Mouse (Mus musculus) frontal cortex, postnatal 14 days (tissue): ENCODE measurements around the gene Pate2.
"Not testable (repeated sequence)": the region's sequence is repeated elsewhere in the genome, so short reads cannot be mapped to it uniquely, and the experiment has no call there.

Source experiments
- DNase-seq, 2 experiments: peaks; one replicate each; pipeline ENCODE4 v3.0.0; 2022; ENCODE audit warnings: low spot score in 2 of 2

Pate2 gene

DNA sequence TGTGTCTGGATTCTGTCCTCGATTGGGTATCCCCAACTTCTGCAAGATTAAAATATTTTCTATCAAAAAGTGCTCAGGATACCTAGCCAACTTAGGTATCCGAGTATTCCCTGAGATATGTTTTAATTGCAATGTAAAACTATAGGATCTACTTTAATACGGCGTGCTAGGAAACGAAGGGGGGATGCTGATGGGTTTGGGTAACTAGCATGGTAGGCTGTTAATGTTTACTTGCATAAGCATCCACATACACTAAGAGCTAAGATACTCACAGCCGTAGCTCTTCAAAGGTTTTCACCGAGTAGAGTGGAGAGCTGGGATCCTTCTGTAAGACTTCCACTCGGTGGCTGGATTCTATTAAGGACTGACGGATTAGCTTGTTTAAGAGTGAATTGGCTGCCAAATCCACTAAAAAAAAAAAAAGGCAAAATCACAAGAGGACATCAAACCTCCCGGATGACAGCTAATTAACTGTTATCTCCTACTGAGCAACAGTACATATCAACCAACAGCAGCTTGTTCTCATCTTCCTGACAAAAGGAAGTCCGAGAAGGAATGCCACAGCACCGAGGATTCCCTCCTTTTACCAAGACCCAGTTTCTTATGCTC lies 13.5 kb upstream of the Pate2 start:
- DNase-seq = no peak

DNA sequence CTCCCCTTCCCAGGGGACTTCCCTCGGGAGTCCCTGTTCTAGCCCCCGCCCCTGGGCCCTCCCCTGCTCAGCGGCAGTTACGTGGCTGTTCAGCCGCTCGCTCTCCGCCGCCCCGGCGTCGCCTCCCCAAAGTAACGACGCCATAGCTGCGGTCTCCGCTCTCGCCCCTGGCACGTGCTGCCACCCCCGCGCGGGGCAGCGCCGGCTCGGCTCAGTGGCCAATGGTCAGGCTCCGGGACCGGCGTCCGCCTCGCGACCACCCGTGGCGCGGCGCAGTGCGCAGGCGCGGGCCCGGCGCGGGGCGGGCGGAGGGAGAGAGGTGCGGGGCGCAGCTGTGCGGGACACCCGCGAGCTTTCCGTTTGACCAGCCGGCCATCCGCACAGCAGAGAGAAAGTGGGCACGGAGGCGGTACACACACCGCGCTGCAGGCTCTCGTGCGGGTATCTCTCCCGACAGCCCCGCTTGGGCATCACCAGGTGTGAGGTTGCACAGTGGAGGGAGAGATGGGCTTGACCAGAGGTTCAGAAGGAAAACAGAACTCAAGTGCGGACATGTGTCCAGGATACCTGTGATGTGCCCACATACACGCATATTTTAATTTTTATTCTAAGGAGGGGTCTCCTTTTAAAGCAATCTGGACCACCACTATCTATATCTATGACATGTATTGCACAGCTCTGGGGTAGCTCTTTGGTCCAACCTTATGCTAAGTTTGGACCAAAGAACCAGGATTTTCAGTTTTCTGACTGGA lies 11.7 kb upstream of the Pate2 start, which contains the start of the genes Ddx25 and Pus3:
Gene Ddx25, minus strand, starts transcription at position 272 of the 752 bp plus-strand sequence.
Gene Pus3, plus strand, starts transcription at position 339 of the 752 bp plus-strand sequence.
- peak; percentile 63 to 71 for DNase-seq

DNA sequence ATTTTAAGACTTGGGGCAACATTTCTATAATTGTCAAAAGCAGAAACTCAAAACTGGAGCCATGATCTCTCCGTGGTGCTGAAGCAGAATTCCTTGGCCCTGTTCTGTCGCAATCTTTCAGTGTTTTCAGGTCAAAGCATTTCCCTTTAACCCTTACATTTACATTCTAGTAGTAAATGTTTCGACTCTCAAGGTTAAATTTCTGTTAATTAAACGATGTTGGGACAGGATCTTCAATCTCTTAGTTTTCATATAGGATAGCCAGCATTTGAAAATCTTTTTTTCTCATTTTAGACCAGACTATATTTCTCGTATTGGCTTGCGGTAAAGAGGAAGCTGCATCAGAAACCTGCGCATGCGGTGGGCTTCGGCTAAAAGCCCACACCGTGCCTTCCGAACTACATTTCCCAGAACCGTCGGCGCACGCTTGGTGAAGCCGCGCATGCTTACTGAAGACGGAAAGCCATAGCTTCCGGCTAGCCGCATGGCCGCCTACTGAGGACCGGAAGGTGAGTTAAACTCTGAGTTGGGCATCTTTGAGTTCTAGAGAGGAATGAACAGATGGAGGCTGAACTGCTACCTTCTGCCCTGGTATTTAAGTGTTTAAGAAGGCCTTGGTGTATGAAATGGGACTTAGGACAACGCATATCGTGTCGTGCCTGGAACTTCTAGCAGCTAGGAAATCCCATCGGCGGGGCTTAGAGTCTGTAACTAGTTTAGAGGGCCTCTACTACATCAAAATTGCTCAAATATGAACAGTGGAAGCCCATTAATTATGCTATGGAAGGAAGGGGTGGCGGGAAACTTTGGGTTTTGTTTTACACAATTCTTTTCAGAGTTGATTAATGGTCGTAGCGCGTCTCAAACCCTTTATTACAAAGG lies 10.8 kb upstream of the Pate2 start:
- DNase-seq = peak; percentile 81

DNA sequence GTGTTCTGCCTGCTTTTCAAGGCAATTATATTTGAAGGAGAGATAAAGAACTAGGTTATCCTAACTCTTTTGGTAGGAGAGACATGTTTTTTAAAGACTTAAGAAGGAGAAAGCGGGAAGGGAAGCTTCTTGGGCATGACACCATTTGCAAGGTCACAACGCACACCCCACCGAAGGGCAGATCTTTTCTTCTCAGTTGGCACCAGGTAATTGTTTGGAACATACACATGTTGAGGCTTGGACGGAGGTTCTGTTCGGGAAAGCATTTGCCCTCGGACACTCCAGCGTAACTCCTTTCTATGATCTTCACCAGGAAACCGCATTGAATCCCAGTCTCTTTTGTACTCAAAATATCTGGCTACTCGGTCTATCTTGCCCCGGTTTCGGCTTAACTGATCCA lies 9.0 kb upstream of the Pate2 start:
- no peak for DNase-seq

DNA sequence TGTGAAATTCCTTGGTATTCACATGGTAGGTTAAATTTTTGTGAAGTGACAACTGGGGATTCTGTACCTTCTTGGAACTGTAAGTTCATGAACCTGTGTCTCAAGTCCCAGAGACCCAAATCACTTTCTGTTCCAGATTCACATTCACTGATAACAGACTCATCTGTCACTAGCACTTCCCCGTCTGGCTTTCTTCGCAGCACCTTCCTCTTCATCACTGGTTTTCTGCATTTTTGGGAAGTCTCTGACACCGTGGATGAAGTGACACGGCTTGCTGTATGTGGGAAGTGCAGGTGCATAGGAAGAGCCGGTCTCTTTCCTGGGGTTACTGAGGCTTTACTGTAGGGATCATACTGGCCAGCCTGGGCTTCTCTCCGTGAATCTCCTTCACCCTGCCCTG lies 8.5 kb upstream of the Pate2 start:
- DNase-seq = no peak

DNA sequence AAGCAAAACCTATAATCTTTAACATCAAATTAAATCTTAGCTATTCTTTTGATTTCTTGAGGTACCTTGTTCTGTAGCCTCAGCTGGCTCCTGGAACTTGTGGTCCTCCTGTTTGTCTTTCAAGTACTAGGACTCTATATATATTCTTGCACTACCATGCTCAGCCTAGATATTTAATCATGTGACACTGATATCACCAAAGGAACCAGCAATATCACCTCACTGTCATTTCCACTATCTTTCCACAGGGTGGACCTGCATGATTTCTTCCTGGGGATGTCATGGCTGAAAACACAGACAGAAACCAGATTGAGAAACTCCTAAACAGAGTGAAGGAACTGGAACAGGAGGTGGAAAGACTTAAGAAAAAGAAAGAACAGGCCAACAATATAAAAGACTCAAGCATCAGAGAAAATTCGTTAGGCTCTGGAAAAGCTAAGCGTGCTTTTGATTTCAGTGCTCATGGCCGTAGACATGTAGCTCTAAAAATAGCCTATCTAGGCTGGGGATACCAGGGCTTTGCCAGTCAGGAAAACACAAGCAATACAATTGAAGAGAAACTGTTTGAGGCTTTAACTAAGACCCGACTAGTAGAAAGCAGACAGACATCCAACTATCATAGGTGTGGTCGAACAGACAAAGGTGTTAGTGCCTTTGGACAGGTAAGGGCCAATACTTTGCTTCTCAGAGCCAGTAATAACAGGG lies 5.4 kb upstream of the Pate2 start:
- DNase-seq = no peak

DNA sequence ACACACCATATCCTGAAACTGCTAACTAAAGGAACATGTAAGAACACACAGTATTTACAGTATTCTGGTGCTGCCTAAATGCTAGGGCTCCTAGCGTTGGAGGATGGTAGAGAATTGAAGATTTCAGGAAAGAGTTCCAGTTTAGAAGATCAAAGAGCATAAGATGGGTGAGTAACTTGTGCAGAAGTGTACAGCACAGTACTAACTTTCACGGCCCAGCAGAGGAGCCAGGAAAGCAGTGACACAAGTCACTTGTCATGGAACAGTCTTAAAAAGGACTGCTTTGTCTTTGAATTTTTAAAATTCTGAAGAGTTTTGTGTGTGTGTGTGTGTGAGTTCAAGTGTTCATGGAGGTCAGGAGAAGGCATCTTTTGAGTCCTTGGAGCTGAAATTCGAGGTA lies 2.1 kb upstream of the Pate2 start:
- no peak for DNase-seq

DNA sequence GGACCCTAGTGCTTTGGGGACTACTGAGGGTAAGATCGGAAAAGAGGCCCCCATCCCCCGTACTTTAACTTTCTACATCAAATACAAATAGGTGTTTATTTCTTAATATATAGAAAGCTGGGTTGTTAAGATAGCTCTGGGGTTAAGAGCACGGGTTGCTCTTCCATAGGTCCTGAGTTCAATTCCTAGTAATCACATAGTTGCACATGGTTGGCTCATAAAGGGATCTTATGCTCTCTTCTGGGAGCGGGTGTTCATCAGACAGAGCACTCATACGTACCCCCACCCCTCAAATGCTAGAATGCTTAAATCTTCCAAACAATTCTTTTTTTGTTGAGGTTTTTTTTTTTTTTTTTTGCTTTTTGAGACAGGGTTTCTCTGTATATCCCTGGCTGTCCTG lies 579 bp downstream of the Pate2 start:
- no peak for DNase-seq

DNA sequence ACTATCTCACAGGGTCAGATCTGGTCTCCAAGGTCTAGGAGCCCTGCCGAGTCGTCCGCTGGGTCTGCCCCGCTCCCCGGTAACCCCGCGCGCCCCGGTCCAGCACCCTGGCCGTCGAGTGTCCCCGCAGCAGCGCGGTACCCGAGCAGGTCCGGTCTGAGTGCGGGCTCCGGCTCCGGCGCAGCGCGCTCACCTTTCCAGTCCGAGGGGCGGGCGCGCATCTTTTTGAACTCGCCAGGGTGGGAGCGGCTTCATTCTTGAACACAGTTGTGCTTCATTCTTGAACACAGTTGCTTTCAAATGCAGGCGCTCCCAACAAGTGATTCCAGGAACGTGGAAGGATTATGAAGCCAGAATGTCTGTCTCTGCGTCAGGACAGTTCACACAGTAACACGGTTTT lies 4.3 kb downstream of the Pate2 start:
- DNase-seq = no peak

DNA sequence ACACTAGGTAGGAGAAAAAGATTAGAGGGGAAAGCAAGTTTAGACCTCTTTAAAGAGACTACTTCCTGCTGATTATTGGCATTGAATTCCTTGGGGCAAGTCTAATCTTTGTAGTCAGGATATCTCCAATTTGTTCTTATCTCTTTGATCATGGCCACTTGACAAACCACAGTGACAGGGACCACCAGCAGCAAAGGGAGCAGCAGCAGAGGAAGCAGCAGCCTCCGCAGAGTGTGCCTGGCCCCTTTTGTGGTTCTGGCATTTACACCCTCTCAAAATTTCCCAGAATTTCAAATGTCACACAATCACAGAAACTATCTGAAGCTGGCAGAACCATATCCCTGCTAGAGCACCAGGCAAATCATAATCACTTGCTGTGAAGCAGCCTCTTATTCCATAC lies 17.6 kb downstream of the Pate2 start:
- DNase-seq = no peak

DNA sequence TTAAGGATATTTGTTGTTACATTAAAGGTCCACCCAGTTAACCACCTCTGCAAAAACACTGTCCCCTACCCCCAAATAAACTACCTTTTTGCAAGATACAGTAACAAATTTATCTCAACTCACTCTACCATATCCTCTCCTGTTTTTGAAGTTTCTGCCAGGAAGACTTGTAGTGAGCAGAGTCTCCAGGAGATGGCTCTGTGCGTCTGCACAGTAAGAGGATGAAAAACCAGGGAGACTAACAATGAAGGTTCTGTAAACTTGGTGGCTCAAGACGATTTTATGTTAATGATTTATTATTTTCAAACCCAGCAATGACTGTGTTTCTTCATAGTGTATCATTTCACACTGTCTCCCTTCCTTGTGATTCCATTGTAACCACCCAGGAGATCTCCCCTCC lies 22.8 kb downstream of the Pate2 start:
- peak in 1 of 2 experiments; percentile 37 for DNase-seq

DNA sequence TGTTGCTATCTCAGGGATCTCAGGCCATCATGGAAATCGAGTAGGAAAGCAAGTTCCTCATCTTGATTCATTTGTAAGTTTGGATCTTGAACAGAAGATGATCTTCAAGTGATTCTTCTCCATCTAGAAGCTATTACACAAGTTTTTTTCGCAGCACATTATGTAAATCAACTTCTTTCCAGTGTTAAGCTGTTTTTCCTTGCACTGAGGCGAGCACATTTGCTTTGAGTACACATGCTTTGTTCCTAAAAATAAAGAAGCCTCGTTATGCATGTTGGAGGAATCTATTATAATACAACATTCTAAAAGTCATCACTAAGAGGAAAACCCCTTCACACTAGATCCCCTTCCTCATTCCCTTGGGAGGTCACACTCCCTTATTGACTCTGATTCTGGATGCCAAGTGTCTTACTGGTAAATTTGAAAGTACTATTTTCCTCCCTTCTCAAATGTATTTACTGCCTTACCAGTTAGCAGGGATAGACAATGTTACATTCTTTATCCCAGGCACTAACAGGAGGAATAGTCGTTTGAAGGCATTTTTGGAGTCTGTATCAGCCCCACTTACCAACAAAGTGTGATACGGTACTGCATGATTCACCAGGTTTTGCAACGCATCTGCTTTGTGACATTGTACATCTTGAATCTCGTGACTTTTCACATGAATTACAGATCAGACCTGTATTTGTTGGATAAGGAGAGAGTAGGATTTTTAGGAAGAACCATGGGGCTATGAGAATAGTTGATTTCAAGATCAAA lies 37.7 kb downstream of the Pate2 start:
- no peak for DNase-seq

DNA sequence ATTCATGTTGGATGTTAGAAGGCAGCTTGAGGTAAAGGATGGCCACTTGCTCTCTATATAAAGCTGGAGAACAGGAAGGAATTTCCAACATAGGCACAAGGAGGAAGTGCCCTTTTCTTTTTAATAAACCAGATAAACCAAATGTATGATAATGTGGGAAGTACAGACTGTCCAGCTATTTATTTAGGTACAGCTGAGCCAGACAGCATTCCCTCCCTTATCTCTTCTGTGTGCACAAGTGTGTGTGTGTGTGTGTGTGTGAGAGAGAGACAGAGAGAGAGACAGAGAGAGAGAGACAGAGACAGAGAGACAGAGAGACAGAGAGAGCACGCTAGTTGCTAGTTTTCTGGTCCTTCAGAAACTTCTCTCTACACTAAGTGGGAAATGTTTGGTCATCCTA lies 41.8 kb downstream of the Pate2 start, which contains the start of gene Pate4:
Gene Pate4, minus strand, starts transcription at position 101 of the 400 bp plus-strand sequence.
- no peak for DNase-seq

DNA sequence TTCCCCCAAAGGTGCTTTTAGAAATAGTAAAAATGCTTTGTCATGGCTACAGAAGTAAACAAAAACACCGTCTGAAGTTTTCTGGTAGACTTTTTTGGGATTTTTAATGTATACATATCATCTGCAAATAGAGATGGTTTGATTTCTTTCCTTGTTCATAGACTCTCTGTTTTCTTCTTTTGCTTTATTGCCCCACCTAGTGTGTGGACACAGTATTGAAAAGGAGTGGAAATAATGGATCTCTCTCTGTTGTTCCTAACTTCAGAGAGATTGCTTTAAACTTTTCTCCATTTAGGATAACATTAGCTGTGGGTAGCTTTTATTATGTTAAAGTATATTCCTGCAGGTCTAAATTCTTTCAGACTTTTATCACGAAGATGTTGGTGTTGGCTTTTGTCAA lies 43.9 kb downstream of the Pate2 start:
- DNase-seq = no peak

DNA sequence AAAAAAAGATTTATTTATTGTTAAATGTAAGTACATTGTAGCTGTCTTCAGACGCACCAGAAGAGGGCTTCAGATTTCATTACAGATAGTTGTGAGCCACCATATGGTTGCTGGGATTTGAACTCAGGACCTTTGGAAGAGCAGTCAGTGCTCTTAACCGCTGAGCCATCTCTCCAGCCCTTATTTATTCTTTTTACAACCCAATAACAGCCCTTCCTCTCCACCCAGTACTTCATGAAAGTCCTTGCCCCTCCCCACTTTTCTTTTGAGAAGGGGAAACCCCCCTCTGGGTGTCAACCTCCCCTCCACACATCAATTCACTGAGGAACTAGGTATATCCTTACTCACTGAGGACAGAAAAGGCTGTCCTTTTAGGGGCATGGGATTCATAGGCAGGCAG lies 46.7 kb downstream of the Pate2 start:
- DNase-seq = not testable (repeated sequence)

DNA sequence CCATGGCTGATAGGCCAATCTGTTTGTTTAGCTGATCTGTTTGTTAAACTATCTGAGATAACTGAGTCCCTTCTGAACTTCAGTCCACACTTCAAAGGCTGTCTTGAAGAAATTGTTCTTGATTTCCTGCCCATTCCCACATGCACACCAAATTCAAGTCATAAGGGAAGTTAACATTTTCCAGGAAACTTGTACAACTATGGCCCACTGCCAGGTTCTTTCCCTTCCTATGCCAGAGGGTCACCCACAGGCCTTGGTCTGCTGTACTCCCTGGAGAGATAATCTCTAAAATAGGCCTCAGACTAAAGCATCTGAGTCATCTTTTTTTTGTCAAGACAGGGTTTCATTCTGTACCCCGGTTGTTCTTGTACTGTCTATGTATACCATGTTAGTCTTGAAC lies 62.9 kb downstream of the Pate2 start:
- DNase-seq = no peak

DNA sequence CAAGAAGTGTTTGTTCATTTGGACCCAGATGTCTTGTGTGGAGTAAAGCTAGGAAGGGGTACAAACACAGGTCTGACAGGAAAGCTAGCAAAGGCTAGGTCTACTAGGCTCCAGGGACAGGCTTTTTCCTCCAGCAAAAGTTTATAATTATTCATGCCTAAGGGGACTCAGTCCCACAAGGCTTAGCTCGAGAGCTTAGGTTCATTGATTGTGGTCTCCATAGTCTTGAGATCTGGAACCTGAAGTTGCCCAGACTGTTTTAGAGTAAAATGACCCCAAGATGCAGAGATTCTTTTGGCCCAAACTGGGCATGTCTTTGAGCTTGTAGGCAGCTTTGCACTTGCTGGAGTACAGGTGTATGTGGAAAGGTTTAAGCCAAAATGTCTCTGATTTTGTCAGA lies 78.0 kb downstream of the Pate2 start, which contains the start of gene Pate3:
Gene Pate3, minus strand, starts transcription at position 101 of the 400 bp plus-strand sequence.
- DNase-seq = no peak

DNA sequence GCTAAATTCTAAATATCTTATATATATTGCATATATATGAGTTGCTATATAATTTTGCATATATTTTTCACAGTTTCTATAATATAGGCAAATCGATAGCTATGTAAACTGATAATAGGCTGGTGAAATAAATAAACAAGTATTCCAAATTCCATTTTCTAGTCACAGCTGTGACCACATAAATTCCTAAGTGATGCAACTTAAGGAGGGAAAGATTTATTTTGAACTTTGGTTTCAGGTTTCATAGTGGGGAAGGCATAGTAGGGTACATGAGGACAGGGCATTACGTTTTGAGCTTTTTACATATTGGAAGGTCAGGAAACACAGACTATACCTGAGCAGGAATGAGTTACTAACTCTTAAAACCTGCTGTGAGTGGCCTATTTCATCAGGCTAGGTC lies 103.5 kb downstream of the Pate2 start:
- DNase-seq = no peak

DNA sequence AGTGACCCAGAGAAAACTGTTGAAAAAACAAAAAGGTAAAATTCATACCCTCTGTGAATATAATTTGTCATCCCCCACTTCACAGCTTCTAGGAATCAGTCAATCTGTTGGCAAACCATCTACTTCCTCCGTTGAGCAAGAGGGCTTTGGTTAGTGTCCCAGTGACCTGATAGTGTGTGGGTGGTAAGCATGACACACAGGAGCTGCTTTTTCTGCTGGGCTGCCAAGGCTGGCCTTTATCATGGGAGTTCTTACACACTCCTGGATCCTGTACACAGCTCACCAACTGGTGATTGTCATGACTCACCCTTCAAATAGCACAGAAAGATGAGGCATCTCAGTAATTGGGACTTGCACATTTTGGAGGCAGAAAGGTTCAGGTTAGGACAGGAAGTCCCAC lies 116.9 kb downstream of the Pate2 start, which contains the start of gene Pate1:
Gene Pate1, minus strand, starts transcription at position 378 of the 400 bp plus-strand sequence.
- DNase-seq = no peak

DNA sequence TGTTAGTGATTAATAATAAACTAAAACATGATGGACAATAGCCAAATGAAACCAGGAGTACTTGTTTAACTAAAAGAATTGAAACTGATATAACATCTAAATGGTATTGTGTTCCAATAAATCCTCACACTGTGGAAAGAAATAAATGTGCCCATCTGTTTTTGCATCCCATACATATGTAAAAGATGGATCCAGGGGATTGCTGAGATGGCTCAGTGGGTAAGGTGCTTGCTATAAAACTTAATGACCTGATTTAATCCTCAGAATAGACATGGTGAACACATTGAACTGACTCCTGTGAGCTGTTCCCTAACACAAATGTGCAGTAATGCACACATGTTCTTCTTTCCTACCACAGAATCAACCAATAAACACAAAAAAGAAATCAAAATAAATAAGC lies 121.8 kb downstream of the Pate2 start:
- no peak for DNase-seq

DNA sequence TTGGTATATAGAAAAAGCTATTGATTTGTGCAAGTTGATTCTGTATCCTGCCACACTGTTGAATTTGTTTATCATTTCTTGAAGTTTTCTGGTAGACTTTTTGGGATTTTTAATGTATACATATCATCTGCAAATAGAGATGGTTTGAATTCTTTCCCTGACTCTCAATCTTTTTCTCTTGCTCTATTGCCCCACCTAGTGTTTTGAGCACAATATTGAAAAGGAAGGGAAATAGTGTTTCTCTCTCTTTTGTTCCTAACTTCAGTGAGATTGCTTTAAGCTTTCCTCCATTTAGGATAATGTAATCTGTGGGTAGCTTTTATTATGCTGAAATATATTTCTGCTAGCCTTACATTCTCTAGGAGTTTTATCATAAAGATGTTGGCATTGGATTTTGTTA lies 137.2 kb downstream of the Pate2 start:
- DNase-seq = no peak
